Mouse (Mus musculus): ENCODE measurements around the gene Exoc8. TPM values are rescaled to one million over a fixed set of nuclear protein-coding genes. Genes with fewer than 3 reads are reported as not detected.
A peak's percentile ranks its signal among the peaks of the same experiment; 100 is the strongest.

Gene Exoc8
- polyA plus RNA-seq, 1 experiment: 10.1 TPM

- no peak for TF ChIP-seq EP300 (IDR thresholded peaks at IDR 0.05; ENCODE audit: insufficient read depth, low read depth, low read length)
- TF ChIP-seq CTCF (IDR thresholded peaks at IDR 0.05; ENCODE audit: low read depth, low read length): peak; percentile 18
- TF ChIP-seq POLR2A (IDR thresholded peaks at IDR 0.05; ENCODE audit: insufficient read depth, low read length): no peak
- H3K9me3 ChIP-seq (replicated peaks; ENCODE audit: control insufficient read depth, insufficient read depth, low read length, poor library complexity, severe bottlenecking): no peaks in the 10 kb centered on the region
- H3K4me3 ChIP-seq (ENCODE audit: low read depth, low read length): peak overlapping the region; percentile 77
- no peaks in the 10 kb centered on the region for H3K27me3 ChIP-seq (ENCODE audit: control insufficient read depth, insufficient read depth, low read length, poor library complexity, severe bottlenecking)
- H3K4me1 ChIP-seq (ENCODE audit: control insufficient read depth, insufficient read depth, low read length): no peaks in the 10 kb centered on the region
- H3K9ac ChIP-seq (ENCODE audit: low read depth, poor library complexity, severe bottlenecking): peak overlapping the region; percentile 76
- peaks cover 26% of the 10 kb centered on the region for H3K36me3 ChIP-seq (ENCODE audit: control insufficient read depth, insufficient read depth, low read length, poor library complexity, severe bottlenecking)
- H3K27ac ChIP-seq (ENCODE audit: insufficient read depth, low read length): no peak overlapping the region
Measured at GRCm38 (mm10) chr8:124896632-124897385, 696 bp downstream of the Exoc8 start.

DNA sequence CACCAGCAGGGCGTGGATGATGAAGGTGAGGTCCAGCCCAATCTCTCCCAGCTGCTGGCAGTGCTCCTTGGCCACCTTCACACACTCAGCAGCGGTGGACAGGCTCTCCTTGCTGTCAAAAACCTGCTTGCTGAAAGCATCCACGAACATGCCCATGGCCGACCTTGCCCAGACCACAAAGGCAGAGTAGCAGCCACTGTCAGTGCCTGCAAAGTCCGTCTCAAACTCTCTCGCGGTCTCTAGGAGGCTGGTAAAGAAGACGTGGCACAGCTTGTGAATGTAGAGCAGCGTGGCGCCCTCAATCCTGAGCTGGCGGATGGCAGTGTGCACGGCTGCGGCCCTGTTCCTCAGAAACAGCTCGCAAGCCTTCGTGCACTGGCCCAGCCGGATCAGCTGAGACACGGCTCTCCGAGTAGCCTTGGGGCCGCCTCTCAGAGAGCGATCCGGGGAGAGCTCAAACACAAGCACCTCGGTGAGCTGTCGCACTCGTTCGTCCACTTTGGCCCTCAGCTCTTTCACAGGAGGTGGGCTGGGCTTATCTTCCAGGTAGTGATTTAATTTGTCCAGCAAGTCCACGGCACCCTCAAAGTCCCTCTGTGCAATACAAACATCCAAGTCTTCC is 1.4 kb downstream of the Exoc8 start:
- H3K36me3 ChIP-seq (ENCODE audit: control insufficient read depth, insufficient read depth, low read length, poor library complexity, severe bottlenecking): peaks cover 22% of the 10 kb centered on the region
- H3K4me1 ChIP-seq (ENCODE audit: control insufficient read depth, insufficient read depth, low read length): no peaks in the 10 kb centered on the region
- peak overlapping the region; percentile 76; the same call in 1 of the 2 replicates for H3K9ac ChIP-seq (ENCODE audit: low read depth, poor library complexity, severe bottlenecking)
- no peak overlapping the region for H3K27ac ChIP-seq (ENCODE audit: insufficient read depth, low read length)
- no peaks in the 10 kb centered on the region for H3K9me3 ChIP-seq (replicated peaks; ENCODE audit: control insufficient read depth, insufficient read depth, low read length, poor library complexity, severe bottlenecking)
- peak overlapping the region; percentile 77 for H3K4me3 ChIP-seq (ENCODE audit: low read depth, low read length)
- TF ChIP-seq EP300 (IDR thresholded peaks at IDR 0.05; ENCODE audit: insufficient read depth, low read depth, low read length) (no peak), CTCF (IDR thresholded peaks at IDR 0.05; ENCODE audit: low read depth, low read length) (no peak), POLR2A (IDR thresholded peaks at IDR 0.05; ENCODE audit: insufficient read depth, low read length) (no peak)
- H3K27me3 ChIP-seq (ENCODE audit: control insufficient read depth, insufficient read depth, low read length, poor library complexity, severe bottlenecking): no peaks in the 10 kb centered on the region

DNA sequence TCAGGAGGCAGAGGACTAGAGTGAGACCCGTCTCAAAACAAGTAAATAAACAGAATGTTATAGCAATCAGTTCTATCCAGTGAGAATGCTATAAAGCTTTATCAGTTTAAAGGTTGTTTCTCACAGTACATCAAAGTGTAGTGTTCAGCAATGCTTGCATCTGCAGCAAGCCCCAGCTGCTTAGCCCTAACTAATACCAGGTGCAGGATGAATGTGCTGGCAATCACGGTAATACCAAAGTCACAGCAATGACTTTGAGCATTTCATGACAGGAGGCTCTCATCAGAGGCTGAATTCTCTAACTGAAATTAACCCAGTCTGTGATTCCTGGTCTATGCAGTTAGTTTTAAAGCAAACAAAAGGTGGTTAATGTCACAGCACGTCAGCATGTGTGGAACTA is 4.9 kb downstream of the Exoc8 start:
- Histone ChIP-seq H3K36me3 (ENCODE audit: control insufficient read depth, insufficient read depth, low read length, poor library complexity, severe bottlenecking) (peaks cover 27% of the 10 kb centered on the region), H3K27me3 (ENCODE audit: control insufficient read depth, insufficient read depth, low read length, poor library complexity, severe bottlenecking) (no peaks in the 10 kb centered on the region), H3K27ac (ENCODE audit: insufficient read depth, low read length) (no peak overlapping the region), H3K9ac (ENCODE audit: low read depth, poor library complexity, severe bottlenecking) (no peak overlapping the region), H3K9me3 (replicated peaks; ENCODE audit: control insufficient read depth, insufficient read depth, low read length, poor library complexity, severe bottlenecking) (peaks cover 7% of the 10 kb centered on the region), H3K4me1 (ENCODE audit: control insufficient read depth, insufficient read depth, low read length) (no peaks in the 10 kb centered on the region), H3K4me3 (ENCODE audit: low read depth, low read length) (no peak overlapping the region)
- TF ChIP-seq EP300 (IDR thresholded peaks at IDR 0.05; ENCODE audit: insufficient read depth, low read depth, low read length) (no peak), CTCF (IDR thresholded peaks at IDR 0.05; ENCODE audit: low read depth, low read length) (no peak), POLR2A (IDR thresholded peaks at IDR 0.05; ENCODE audit: insufficient read depth, low read length) (no peak)

GRCm38 (mm10) chr8:124888385-124888784 is 9.1 kb downstream of the Exoc8 start:
- Histone ChIP-seq H3K27me3 (ENCODE audit: control insufficient read depth, insufficient read depth, low read length, poor library complexity, severe bottlenecking) (no peaks in the 10 kb centered on the region), H3K4me3 (ENCODE audit: low read depth, low read length) (no peak overlapping the region), H3K27ac (ENCODE audit: insufficient read depth, low read length) (no peak overlapping the region), H3K9me3 (replicated peaks; ENCODE audit: control insufficient read depth, insufficient read depth, low read length, poor library complexity, severe bottlenecking) (peaks cover 10% of the 10 kb centered on the region), H3K4me1 (ENCODE audit: control insufficient read depth, insufficient read depth, low read length) (no peaks in the 10 kb centered on the region), H3K9ac (ENCODE audit: low read depth, poor library complexity, severe bottlenecking) (no peak overlapping the region), H3K36me3 (ENCODE audit: control insufficient read depth, insufficient read depth, low read length, poor library complexity, severe bottlenecking) (peaks cover 59% of the 10 kb centered on the region)
- TF ChIP-seq CTCF (IDR thresholded peaks at IDR 0.05; ENCODE audit: low read depth, low read length): peak; percentile 21
- no peak for TF ChIP-seq POLR2A (IDR thresholded peaks at IDR 0.05; ENCODE audit: insufficient read depth, low read length)

- peaks cover 88% of the 10 kb centered on the region for H3K36me3 ChIP-seq (ENCODE audit: control insufficient read depth, insufficient read depth, low read length, poor library complexity, severe bottlenecking)
Measured at GRCm38 (mm10) chr8:124878946-124879526, 18.5 kb downstream of the Exoc8 start.

GRCm38 (mm10) chr8:124878141-124878540 is 19.4 kb downstream of the Exoc8 start:
- H3K36me3 ChIP-seq (ENCODE audit: control insufficient read depth, insufficient read depth, low read length, poor library complexity, severe bottlenecking): peaks cover 88% of the 10 kb centered on the region
- H3K4me1 ChIP-seq (ENCODE audit: control insufficient read depth, insufficient read depth, low read length): no peaks in the 10 kb centered on the region
- no peak overlapping the region for H3K9ac ChIP-seq (ENCODE audit: low read depth, poor library complexity, severe bottlenecking)
- TF ChIP-seq EP300 (IDR thresholded peaks at IDR 0.05; ENCODE audit: insufficient read depth, low read depth, low read length) (no peak), POLR2A (IDR thresholded peaks at IDR 0.05; ENCODE audit: insufficient read depth, low read length) (no peak), CTCF (IDR thresholded peaks at IDR 0.05; ENCODE audit: low read depth, low read length) (no peak)
- H3K9me3 ChIP-seq (replicated peaks; ENCODE audit: control insufficient read depth, insufficient read depth, low read length, poor library complexity, severe bottlenecking): no peaks in the 10 kb centered on the region
- H3K27ac ChIP-seq (ENCODE audit: insufficient read depth, low read length): no peak overlapping the region
- no peak overlapping the region for H3K4me3 ChIP-seq (ENCODE audit: low read depth, low read length)
- no peaks in the 10 kb centered on the region for H3K27me3 ChIP-seq (ENCODE audit: control insufficient read depth, insufficient read depth, low read length, poor library complexity, severe bottlenecking)

More at GRCm38 (mm10) chr8:124878946-124879526, 18.5 kb downstream of the Exoc8 start:
- Histone ChIP-seq H3K9ac (ENCODE audit: low read depth, poor library complexity, severe bottlenecking) (no peak overlapping the region), H3K4me3 (ENCODE audit: low read depth, low read length) (no peak overlapping the region), H3K27ac (ENCODE audit: insufficient read depth, low read length) (no peak overlapping the region), H3K9me3 (replicated peaks; ENCODE audit: control insufficient read depth, insufficient read depth, low read length, poor library complexity, severe bottlenecking) (no peaks in the 10 kb centered on the region), H3K4me1 (ENCODE audit: control insufficient read depth, insufficient read depth, low read length) (no peaks in the 10 kb centered on the region), H3K27me3 (ENCODE audit: control insufficient read depth, insufficient read depth, low read length, poor library complexity, severe bottlenecking) (no peaks in the 10 kb centered on the region)
- TF ChIP-seq POLR2A (IDR thresholded peaks at IDR 0.05; ENCODE audit: insufficient read depth, low read length): no peak
- no peak for TF ChIP-seq EP300 (IDR thresholded peaks at IDR 0.05; ENCODE audit: insufficient read depth, low read depth, low read length)
- TF ChIP-seq CTCF (IDR thresholded peaks at IDR 0.05; ENCODE audit: low read depth, low read length): no peak

All from ES-Bruce4 (cell line).